Mouse (Mus musculus): ENCODE data around the gene Atp5mpl. TPM values are rescaled to one million over a fixed set of nuclear protein-coding genes. Genes with fewer than 3 reads are reported as not detected.
A peak's percentile ranks its signal among the peaks of the same experiment; 100 is the strongest.

The Atp5mpl gene
- 100 to 1,000 TPM; 816 to 919 TPM for total RNA-seq (2021)
- long read RNA-seq, experiment 1, transcript Atp5mpl-201 (4 exons, 366 nt): major isoform, 403 of 415 reads
- long read RNA-seq, experiment 1, partial matches to known transcripts: 8 of 415 reads
- long read RNA-seq, experiment 1, other reads (novel, unspliced or antisense): 3 of 415 reads
- long read RNA-seq, experiment 2, transcript Atp5mpl-201 (4 exons, 366 nt): major isoform, 530 of 551 reads
- long read RNA-seq, experiment 2, partial matches to known transcripts: 17 of 551 reads
- long read RNA-seq, experiment 2, other reads (novel, unspliced or antisense): 3 of 551 reads

GRCm38 (mm10) chr12:111966683-111967173 is at the start of gene Atp5mpl:
Gene Atp5mpl (minus strand): TSS chr12:111966977.
- intact Hi-C loops (cut with DNase I; ENCODE audit: low total_unique reads): no loop called here

DNA sequence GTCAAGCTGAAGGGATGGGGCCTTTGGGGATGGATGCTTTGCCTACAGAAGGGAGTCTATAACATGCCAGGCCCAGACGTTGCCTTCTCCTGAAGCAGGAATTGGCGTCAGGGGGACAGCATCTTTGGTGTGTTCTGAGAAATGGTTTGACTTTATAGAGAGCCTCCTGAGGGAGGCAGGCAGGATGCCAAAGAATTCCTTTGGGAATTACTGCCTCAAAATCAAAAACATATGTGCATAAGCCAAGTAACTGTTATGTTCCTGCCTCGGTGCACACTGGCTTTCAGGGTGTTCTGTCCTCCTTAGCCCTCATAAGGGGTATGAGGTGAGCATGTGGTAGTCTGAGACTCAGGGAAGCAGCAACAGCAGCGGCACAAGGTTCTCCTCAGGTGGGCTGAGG is 49.6 kb upstream of the Atp5mpl start:
- intact Hi-C loops (cut with DNase I; ENCODE audit: low total_unique reads): no loop called here
- no peak for DNase-seq

More at GRCm38 (mm10) chr12:111966683-111967173, at the start of gene Atp5mpl:
- peak; percentile 97 for DNase-seq

GRCm38 (mm10) chr12:112013271-112013801 is 46.6 kb upstream of the Atp5mpl start:
- intact Hi-C loops (cut with DNase I; ENCODE audit: low total_unique reads): no loop called here
- DNase-seq: no peak

DNA sequence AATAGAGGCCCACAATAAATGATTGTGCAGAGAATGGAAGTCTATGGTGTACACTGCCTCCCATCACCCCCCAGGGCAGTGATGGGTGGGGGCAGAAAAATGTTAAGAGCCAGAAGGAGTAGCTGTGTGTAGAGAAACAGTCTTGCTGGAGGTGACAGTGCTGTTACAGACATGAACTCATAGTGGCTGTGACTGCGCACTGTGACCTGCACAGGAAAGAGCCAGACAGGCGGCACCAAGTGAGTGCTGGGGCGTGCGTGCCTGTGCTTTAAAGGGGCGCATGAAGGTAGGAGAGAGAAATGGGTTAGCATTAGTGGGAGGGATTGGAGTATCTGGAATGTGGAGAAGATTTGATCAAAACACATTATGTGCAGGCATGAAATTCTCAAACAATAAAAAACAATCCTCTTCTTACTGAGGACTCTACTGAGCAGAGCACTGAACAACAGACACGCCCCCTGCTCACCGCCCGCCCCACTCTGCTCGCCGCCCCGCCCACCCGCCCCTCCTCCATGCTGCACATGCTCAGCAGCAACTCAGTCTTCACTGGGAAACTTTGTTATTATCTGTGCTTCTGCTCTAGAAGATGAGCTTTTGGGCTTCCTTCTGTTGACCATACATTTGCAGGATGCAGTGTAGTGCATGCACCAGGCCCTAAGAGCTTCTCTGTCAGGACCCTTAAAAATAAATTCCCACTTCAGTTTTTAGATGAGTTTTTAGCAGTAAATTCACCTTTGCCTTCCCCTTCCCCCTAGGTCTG is 45.9 kb upstream of the Atp5mpl start:
- intact Hi-C loops (cut with DNase I; ENCODE audit: low total_unique reads): no loop called here
- no peak for DNase-seq

GRCm38 (mm10) chr12:112001223-112001622 is 34.4 kb upstream of the Atp5mpl start:
- intact Hi-C loops (cut with DNase I; ENCODE audit: low total_unique reads): no loop called here

DNA sequence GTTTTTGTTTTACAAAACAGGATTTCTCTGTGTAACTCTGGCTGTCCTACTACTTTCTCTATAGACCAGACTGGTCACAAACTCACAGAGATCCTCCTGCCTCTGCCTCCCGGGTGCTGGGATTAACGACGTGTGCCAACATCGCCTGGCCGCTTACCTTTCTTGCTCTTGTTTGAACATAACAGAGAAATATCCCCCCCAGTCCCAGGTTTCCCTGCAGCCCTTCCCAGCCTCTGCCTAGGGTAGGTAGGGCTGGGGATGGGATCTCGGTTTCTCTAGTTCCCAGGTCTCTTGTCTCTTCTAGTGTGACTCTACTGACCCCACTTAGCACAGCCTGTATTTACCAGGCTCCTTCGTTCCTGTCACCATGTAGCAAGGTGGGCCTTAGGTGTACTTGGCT is 33.0 kb upstream of the Atp5mpl start:
- intact Hi-C loops (cut with DNase I; ENCODE audit: low total_unique reads): no loop called here
- DNase-seq: no peak

More at GRCm38 (mm10) chr12:112001223-112001622, 34.4 kb upstream of the Atp5mpl start:
- DNase-seq: peak; percentile 69

DNA sequence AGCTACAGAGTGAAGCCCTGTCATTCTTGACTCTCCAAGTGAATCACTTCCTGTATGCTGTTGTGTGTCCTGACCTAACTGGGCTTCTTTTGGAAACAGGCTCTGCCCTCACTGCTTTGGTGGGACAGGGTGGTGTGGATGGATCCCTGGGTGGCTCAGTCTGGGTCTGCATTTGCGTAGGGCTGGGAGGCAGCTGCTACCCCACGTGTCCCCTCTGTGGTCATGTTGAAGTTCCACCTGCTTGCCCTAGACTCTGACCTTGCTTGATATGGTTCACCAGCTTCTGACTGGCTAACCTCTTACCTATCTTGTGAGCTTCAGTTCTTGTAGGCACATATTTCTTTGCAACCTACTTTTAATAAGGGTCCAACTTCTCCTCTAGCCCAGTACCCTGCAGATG is 28.4 kb upstream of the Atp5mpl start:
- intact Hi-C loops (cut with DNase I; ENCODE audit: low total_unique reads): no loop called here
- DNase-seq: no peak

- DNase-seq: no peak
- intact Hi-C loops (cut with DNase I; ENCODE audit: low total_unique reads): no loop called here
Measured at GRCm38 (mm10) chr12:111992626-111993025, 25.8 kb upstream of the Atp5mpl start.

DNA sequence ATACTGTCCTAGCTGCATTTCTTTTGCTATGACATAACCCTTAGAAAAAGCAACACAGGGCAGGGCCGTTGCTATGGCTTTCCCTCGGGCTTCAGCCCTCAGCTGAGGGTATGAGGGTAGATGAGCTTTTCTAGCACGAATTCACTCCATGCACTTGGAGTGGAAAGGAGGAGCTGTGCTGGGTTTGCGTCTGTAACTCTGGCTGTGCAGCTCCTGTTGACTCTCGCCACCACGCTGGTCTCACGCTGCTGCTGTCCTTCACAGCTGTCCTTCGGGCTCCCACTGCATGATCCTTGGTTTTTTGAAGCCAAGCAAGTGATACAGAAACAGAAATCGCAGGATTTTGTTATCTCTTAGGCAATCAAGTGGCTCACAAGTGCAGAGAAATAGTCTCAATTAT is 20.0 kb upstream of the Atp5mpl start:
- intact Hi-C loops (cut with DNase I; ENCODE audit: low total_unique reads): no loop called here
- no peak for DNase-seq

DNA sequence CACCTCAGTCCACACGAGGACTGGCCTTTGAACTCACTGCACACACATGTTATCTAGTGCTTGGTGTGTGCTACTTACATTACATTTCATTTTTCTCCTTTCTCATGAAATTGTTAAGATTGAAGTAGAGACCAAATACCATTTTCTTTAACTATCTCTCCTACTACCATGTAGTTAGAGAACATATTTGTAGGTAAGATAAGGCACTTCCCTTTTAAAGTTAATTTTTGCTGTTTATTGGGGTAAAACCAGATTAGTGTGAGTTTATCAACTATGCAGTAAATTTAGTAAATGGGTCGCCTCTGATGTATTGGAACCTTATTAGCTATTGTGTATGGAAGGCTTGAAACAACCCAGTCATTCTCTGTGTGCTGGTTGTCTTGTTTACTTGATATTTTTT is 16.4 kb upstream of the Atp5mpl start:
- DNase-seq: no peak
- intact Hi-C loops (cut with DNase I; ENCODE audit: low total_unique reads): no loop called here

- no peak for DNase-seq
- intact Hi-C loops (cut with DNase I; ENCODE audit: low total_unique reads): no loop called here
Measured at GRCm38 (mm10) chr12:111981831-111982230, 15.1 kb upstream of the Atp5mpl start.

DNA sequence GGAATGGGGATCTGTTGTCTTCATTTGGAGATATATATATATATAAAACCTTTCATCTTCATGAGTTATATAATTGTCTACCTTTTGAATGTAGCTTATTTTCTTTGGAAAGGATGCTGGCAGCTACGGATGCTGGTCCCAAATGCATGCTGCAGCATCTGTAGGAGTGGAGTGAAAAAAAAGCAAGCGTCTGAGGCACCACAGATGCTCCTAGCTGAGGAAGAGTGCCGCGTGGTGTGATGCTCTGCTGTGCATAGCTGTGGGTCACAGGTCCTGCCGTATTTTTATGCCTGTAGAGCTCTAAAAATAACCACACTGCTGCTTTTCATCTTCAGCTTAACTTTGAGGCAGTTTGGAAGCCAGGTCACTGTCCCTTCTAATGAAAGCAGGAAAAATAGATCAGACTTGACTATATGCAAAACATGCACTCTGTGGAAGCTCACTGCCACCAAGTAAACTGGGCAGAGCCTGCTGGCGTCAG is 14.2 kb upstream of the Atp5mpl start, which contains the start of gene Rd3l:
Gene Rd3l (minus strand): TSS at position 431 of the 481 bp plus-strand sequence.
- intact Hi-C loops (cut with DNase I; ENCODE audit: low total_unique reads): no loop called here
- no peak for DNase-seq

DNA sequence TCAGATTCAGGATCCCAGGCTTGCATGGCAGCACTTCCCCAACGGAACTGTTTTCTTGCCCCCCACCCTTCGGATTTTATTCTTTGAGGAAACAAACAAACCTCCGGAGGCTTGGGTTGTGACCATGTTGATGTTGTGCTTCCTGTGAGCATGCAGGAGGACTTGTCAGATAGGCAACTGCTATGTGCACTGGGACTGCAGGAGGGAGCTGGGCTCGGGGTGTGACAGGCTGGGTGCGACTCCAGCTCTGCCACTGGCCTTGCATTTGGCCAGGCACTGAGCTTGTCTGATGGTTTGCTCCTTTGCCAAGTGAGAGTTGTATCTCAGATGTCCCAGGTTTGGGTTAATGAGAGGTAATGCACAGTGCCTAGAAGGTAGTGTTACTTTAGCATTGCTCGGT is 11.5 kb upstream of the Atp5mpl start:
- intact Hi-C loops (cut with DNase I; ENCODE audit: low total_unique reads): no loop called here
- DNase-seq: no peak

- DNase-seq: no peak
- intact Hi-C loops (cut with DNase I; ENCODE audit: low total_unique reads): no loop called here
Measured at GRCm38 (mm10) chr12:111977138-111977537, 10.4 kb upstream of the Atp5mpl start.

GRCm38 (mm10) chr12:111974578-111974977 is 7.8 kb upstream of the Atp5mpl start:
- no peak for DNase-seq
- intact Hi-C loops (cut with DNase I; ENCODE audit: low total_unique reads): no loop called here

DNA sequence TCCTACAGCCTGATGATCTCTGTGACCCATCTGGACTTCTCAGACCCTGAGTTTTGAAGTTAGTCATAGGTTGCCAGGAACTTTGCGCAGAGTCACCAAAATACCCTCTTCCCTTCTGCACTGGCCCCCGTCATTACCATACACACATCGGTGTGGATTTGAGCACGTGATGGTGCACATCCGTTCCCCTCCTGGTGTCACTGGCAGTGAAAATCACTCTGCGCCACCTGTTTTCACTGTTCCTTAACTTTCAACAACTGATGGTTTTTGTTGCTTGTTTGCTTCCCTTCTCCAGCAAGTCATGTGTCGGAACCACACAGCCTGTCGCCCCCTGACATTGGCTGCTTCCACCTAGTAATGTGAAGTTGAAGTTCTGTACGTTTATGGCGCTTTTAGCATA is 5.7 kb upstream of the Atp5mpl start:
- no peak for DNase-seq
- intact Hi-C loops (cut with DNase I; ENCODE audit: low total_unique reads): no loop called here

GRCm38 (mm10) chr12:111971231-111971686 is 4.5 kb upstream of the Atp5mpl start, which contains the start of gene Tdrd9:
Gene Tdrd9 (plus strand): TSS chr12:111971559.
- intact Hi-C loops (cut with DNase I; ENCODE audit: low total_unique reads): no loop called here

DNA sequence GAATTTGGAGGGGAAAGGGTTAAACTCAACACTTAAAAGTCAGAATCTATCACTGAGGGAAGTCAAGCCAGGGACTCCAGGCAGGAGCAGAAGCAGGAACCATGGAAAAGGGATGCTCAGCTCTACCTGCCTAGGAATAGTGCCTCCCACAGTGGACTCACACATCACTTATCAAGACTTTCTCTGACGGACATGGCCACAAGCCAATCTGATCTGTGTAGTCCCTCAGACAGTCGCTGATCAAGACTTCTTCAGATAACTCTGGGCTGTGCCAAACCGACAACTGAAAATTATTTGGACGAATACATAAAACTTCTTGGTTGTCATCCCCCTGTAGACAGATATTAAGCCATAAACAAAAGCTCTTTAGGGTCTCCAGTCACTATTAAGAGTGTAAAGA is 3.3 kb upstream of the Atp5mpl start:
- DNase-seq: no peak
- intact Hi-C loops (cut with DNase I; ENCODE audit: low total_unique reads): no loop called here

More at GRCm38 (mm10) chr12:111971231-111971686, 4.5 kb upstream of the Atp5mpl start, which contains the start of gene Tdrd9:
- no peak for DNase-seq

- intact Hi-C loops (cut with DNase I; ENCODE audit: low total_unique reads): no loop called here
- DNase-seq: no peak
Measured at GRCm38 (mm10) chr12:111963339-111963738, 3.4 kb downstream of the Atp5mpl start.

Measured in gastrocnemius, postnatal 14 days (tissue).